Mouse (Mus musculus) gastrocnemius, postnatal 25 days (tissue): ENCODE measurements around the gene Eif4h. TPM values are rescaled to one million over a fixed set of nuclear protein-coding genes. Genes with fewer than 3 reads are reported as not detected.

Source experiments
- microRNA-seq, 2 experiments: library from miRNA; unstranded; fragments of <30 nt; microRNA quantifications; one replicate each; pipeline ENCODE4 v1.2.0; 2021; ENCODE audit warnings: borderline replicate concordance in 2 of 2
- total RNA-seq, 2 experiments: library from RNA; stranded (reverse); gene quantifications; 1 replicate in 1 of 2; 2 replicates in 1 of 2; pipeline ENCODE4 v1.2.3; 2021

Eif4h gene
- total RNA-seq, 2 experiments from 2014 or later: 85.7 to 97.7 TPM

Small RNAs within 50 kb of the gene (microRNA-seq; reads per million reads assigned to microRNA genes)
- 0 reads per million in 2 experiments for gene Mir7228

Other genes with a start within 250 kb of the Eif4h start
- 1 to 10 TPM; 9.6 to 9.9 TPM for gene Gtf2ird1, start 182.8 kb downstream of the Eif4h start, total RNA-seq
- gene Clip2, start 87.1 kb downstream of the Eif4h start, total RNA-seq: 1 to 10 TPM; 3.6 to 4.0 TPM
- not detected for gene Syna, start 79.3 kb downstream of the Eif4h start, total RNA-seq
- 10 to 100 TPM; 13.9 to 14.1 TPM for gene Rfc2, start 58.1 kb downstream of the Eif4h start, total RNA-seq
- gene Lat2, start 24.5 kb downstream of the Eif4h start, total RNA-seq: under 1 TPM; 0.41 to 0.99 TPM
- 1 to 10 TPM; 2.7 to 2.8 TPM for gene Limk1, start 49.1 kb upstream of the Eif4h start, total RNA-seq
- 100 to 1,000 TPM in 1 of 2 experiments, 10 to 100 TPM in 1; 72.9 to 155 TPM for gene Eln, start 107.8 kb upstream of the Eif4h start, total RNA-seq